Mouse (Mus musculus): Measurements from ENCODE around the gene Arhgef16. TPM values are rescaled to one million over a fixed set of nuclear protein-coding genes. Genes with fewer than 3 reads are reported as not detected.

Gene Arhgef16
- 8.6 TPM for polyA plus RNA-seq (2015; fragmentation: Illumina TruSeq; extraction: RNeasy Lipid Tissue Mini Kit (QIAGEN cat#74804); ENCODE audit: insufficient read depth, low read depth, low replicate concordance)

DNA sequence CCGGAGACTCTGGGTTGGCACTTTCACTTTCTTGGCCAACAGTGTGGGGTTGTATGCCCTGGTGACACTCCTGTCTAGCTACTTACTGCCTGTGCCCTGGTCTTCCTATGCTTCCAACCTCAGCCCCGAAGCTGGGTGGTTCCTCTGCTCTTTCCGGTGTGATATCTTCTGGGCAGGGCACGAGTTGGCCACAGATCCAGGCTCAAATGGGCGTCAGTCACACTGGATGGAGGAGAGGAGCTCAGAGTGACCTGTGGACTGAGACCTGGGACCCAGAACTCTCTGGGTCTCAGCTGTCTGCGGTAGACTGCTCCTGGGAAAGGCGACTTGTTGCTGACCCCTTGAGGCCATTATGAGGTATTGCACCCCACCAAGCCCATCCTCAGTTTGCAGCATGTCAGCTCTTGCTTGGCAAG lies at the start of gene Arhgef16:
TSS of gene Arhgef16 (minus strand) at position 211 of the 416 bp plus-strand sequence.

DNA sequence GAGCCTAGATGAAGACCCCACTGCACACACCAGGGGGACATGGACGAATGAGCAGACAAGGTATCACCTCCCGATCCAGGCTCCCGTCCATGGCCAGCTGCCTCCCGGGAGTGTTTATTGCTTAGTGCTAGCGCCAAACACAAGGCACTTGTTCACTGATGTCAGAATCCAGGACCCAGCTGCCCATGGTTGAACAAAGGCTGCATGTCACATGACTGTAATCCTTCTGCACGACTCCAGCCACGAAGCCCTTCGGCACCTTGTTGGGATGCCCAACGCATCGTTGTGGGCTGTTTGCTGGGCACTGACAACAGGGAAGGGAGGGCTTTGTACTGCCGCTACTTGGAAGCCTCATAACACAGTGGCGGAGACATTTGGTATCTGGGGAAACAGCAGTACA lies 34.3 kb upstream of the Arhgef16 start, which contains the start of gene B230104I21Rik:
TSS of gene B230104I21Rik (plus strand) at position 367 of the 400 bp plus-strand sequence.

Other genes with a start within 250 kb of the Arhgef16 start
- not detected for gene Trp73, start 161.5 kb downstream of the Arhgef16 start, polyA plus RNA-seq (2015; fragmentation: Illumina TruSeq; extraction: RNeasy Lipid Tissue Mini Kit (QIAGEN cat#74804); ENCODE audit: insufficient read depth, low read depth, low replicate concordance)
- 3.3 TPM for gene Wrap73, start 159.3 kb downstream of the Arhgef16 start, polyA plus RNA-seq (2015; fragmentation: Illumina TruSeq; extraction: RNeasy Lipid Tissue Mini Kit (QIAGEN cat#74804); ENCODE audit: insufficient read depth, low read depth, low replicate concordance)
- 29.5 TPM for gene Tprgl, start 141.0 kb downstream of the Arhgef16 start, polyA plus RNA-seq (2015; fragmentation: Illumina TruSeq; extraction: RNeasy Lipid Tissue Mini Kit (QIAGEN cat#74804); ENCODE audit: insufficient read depth, low read depth, low replicate concordance)
- gene Megf6, start 130.9 kb downstream of the Arhgef16 start, polyA plus RNA-seq (2015; fragmentation: Illumina TruSeq; extraction: RNeasy Lipid Tissue Mini Kit (QIAGEN cat#74804); ENCODE audit: insufficient read depth, low read depth, low replicate concordance) = 4.2 TPM
- not detected for gene B230104I21Rik, start 34.5 kb upstream of the Arhgef16 start, polyA plus RNA-seq (2015; fragmentation: Illumina TruSeq; extraction: RNeasy Lipid Tissue Mini Kit (QIAGEN cat#74804); ENCODE audit: insufficient read depth, low read depth, low replicate concordance)

Data from pancreas, adult 10 weeks (tissue).